Mouse (Mus musculus) right cerebral cortex, postnatal 25 days (tissue): ENCODE measurements at regions not wholly inside any gene's neighbourhood (a gene's known extent, or its start where the extent isn't known, plus 50 kb on each side); places are given as distances from the start of the nearest gene placed in this dataset.
A peak's percentile ranks its signal among the peaks of the same experiment; 100 is the strongest.

Source experiments
- DNase-seq: peaks from one replicate; pipeline ENCODE4 v3.0.0; 2022

- no peak for DNase-seq
These were observed 52.8 kb upstream of the Rnf32 start for GRCm38 (mm10) chr5:29142957-29143356.

- DNase-seq, result no peak
These were observed 53.3 kb upstream of the Rnf32 start for GRCm38 (mm10) chr5:29142502-29142901.

GRCm38 (mm10) chr5:29137481-29137880 is 58.3 kb upstream of the Rnf32 start:
- no peak for DNase-seq

GRCm38 (mm10) chr5:29132261-29132660 is 63.5 kb upstream of the Rnf32 start:
- no peak for DNase-seq

- DNase-seq, result no peak
These were observed 64.0 kb upstream of the Rnf32 start for GRCm38 (mm10) chr5:29131762-29132161.

GRCm38 (mm10) chr5:29129724-29130123 is 66.1 kb upstream of the Rnf32 start:
- DNase-seq, result no peak

GRCm38 (mm10) chr5:29116942-29117341 is 78.8 kb upstream of the Rnf32 start:
- DNase-seq, result no peak

- DNase-seq, result no peak
These were observed 83.3 kb upstream of the Rnf32 start for GRCm38 (mm10) chr5:29112531-29112930.

GRCm38 (mm10) chr5:29107276-29107675 is 88.5 kb upstream of the Rnf32 start:
- no peak for DNase-seq

GRCm38 (mm10) chr5:29083288-29083687 is 112.5 kb upstream of the Rnf32 start:
- no peak for DNase-seq

GRCm38 (mm10) chr5:29054393-29054792 is 141.4 kb upstream of the Rnf32 start:
- no peak for DNase-seq

- peak; percentile 29 for DNase-seq
These were observed 159.2 kb upstream of the Rnf32 start for GRCm38 (mm10) chr5:29036636-29037035.

GRCm38 (mm10) chr5:29033462-29033997 is 162.3 kb upstream of the Rnf32 start:
- no peak for DNase-seq

- no peak for DNase-seq
These were observed 165.3 kb upstream of the Rnf32 start for GRCm38 (mm10) chr5:29030525-29030924.

GRCm38 (mm10) chr5:29029957-29030356 is 165.8 kb upstream of the Rnf32 start:
- DNase-seq, result no peak

GRCm38 (mm10) chr5:29025045-29025444 is 170.7 kb upstream of the Rnf32 start:
- no peak for DNase-seq

GRCm38 (mm10) chr5:28992796-28993195 is 203.0 kb upstream of the Rnf32 start:
- DNase-seq, result no peak

- DNase-seq, result no peak
These were observed 215.9 kb upstream of the Rnf32 start for GRCm38 (mm10) chr5:28979932-28980331.

- no peak for DNase-seq
These were observed 225.4 kb upstream of the Rnf32 start for GRCm38 (mm10) chr5:28970404-28970803.

GRCm38 (mm10) chr5:28955036-28955435 is 240.8 kb upstream of the Rnf32 start:
- DNase-seq, result no peak

GRCm38 (mm10) chr5:28947465-28947864 is 248.3 kb upstream of the Rnf32 start:
- no peak for DNase-seq

- no peak for DNase-seq
These were observed 252.0 kb upstream of the Rnf32 start for GRCm38 (mm10) chr5:28943571-28944316.

- DNase-seq, result no peak
These were observed 254.8 kb upstream of the Rnf32 start for GRCm38 (mm10) chr5:28940972-28941371.

- DNase-seq, result no peak
These were observed 276.3 kb upstream of the Rnf32 start for GRCm38 (mm10) chr5:28919296-28920063.
